Mouse (Mus musculus): Measurements from ENCODE around the gene Rnf180. TPM values are rescaled to one million over a fixed set of nuclear protein-coding genes. Genes with fewer than 3 reads are reported as not detected.

Rnf180 gene
- polyA plus RNA-seq, 1 experiment from 2014 or later = 3.1 TPM

DNA sequence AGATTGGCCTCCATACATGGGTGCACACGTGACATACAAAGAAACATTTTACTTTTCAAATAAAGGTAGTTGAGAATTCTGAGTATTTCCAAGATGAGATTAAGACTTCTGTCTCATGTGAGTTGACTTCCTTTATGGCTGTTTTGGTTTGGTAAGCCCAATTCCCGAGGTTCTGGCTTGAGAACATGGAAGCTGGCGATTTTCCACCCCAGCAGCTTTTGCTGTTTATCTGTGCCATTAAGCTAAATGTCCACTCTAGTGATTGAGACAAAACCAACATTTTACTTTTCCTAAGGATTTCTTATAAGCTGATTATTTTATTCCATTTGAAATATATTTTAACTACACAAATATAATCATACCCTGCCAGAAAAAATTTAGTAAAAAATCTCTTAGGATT, 144.6 kb downstream of the Rnf180 start:
- Histone ChIP-seq H3K36me3 (ENCODE audit: insufficient read depth, low read length) (no peaks in the 10 kb centered on the region), H3K27ac (ENCODE audit: low read length) (no peak overlapping the region), H3K4me3 (ENCODE audit: low read depth, low read length) (no peak overlapping the region), H3K27me3 (replicated peaks; ENCODE audit: insufficient read depth, low read length) (no peaks in the 10 kb centered on the region), H3K4me1 (ENCODE audit: insufficient read depth, low read depth, low read length) (no peaks in the 10 kb centered on the region), H3K9me3 (ENCODE audit: low read length) (no peaks in the 10 kb centered on the region), H3K4me2 (replicated peaks; ENCODE audit: low read depth, low read length) (no peak overlapping the region), H3K9ac (replicated peaks; ENCODE audit: low read depth) (no peak overlapping the region)
- no peak for TF ChIP-seq EP300 (IDR thresholded peaks at IDR 0.05)
- TF ChIP-seq CTCF (IDR thresholded peaks at IDR 0.05) = no peak
- 73% methylated on average over 3 of the region's 3 CpGs for WGBS
- ATAC-seq = no peak
- DNase-seq (ENCODE audit: low spot score) = no peak

DNA sequence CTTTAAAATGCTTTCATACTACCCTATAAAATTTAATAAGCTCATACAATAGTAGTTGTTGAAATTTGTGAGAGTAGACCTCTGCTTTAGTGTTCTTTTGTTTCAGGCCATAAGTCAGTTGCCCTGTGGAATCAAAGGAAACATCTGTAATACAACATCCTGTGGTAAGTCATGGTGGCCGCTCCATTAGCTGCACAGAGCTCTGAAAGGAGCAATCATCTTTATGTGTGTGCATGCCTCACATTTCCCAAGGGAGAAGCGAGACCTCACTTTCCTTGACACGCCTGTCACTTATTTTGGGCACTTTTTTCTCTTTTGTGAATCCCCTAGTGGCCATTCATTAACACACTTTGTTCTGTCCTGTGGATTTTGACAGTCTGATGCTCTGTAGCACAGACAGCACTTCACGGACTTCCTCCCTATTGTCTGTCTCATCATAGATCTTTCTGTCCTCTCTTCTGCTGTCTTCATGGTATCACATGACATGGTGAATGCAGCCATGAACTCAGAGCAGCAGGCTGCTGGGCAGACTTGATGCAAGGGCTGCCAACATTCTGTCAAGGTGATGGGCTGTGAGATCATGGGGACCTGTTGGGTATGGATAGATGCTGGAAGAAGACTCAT, 146.7 kb downstream of the Rnf180 start:
- 47% methylated on average over 4 of the region's 4 CpGs for WGBS
- Histone ChIP-seq H3K4me2 (replicated peaks; ENCODE audit: low read depth, low read length) (no peak overlapping the region), H3K36me3 (ENCODE audit: insufficient read depth, low read length) (no peaks in the 10 kb centered on the region), H3K4me1 (ENCODE audit: insufficient read depth, low read depth, low read length) (no peaks in the 10 kb centered on the region), H3K27ac (ENCODE audit: low read length) (no peak overlapping the region), H3K4me3 (ENCODE audit: low read depth, low read length) (no peak overlapping the region), H3K27me3 (replicated peaks; ENCODE audit: insufficient read depth, low read length) (no peaks in the 10 kb centered on the region), H3K9ac (replicated peaks; ENCODE audit: low read depth) (no peak overlapping the region), H3K9me3 (ENCODE audit: low read length) (no peaks in the 10 kb centered on the region)
- TF ChIP-seq CTCF (IDR thresholded peaks at IDR 0.05) = 0 out of 2 replicates have a peak, but pooled peaks have one; percentile 14
- TF ChIP-seq EP300 (IDR thresholded peaks at IDR 0.05) = no peak
- ATAC-seq = no peak
- no peak for DNase-seq (ENCODE audit: low spot score)

DNA sequence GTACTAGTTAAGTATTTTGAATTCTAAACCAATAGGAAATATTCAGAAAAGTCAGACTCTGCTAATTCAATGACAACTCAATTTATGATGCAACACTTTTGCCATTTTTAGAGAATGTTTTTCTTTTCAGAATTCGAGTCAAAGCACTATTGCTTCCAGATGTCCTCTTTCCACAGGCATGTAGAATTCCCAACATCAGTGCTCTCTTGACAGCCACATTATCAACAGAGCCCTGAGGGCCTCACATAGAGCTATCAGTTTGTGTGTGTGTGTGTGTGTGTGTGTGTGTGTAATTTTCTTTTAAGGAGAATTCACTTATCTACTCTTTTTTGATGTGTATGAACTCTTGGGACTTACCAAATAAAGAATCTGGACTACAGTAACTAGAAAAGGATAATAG, 147.8 kb downstream of the Rnf180 start:
- Histone ChIP-seq H3K36me3 (ENCODE audit: insufficient read depth, low read length) (no peaks in the 10 kb centered on the region), H3K9ac (replicated peaks; ENCODE audit: low read depth) (no peak overlapping the region), H3K27ac (ENCODE audit: low read length) (no peak overlapping the region), H3K4me2 (replicated peaks; ENCODE audit: low read depth, low read length) (no peak overlapping the region), H3K4me1 (ENCODE audit: insufficient read depth, low read depth, low read length) (no peaks in the 10 kb centered on the region), H3K9me3 (ENCODE audit: low read length) (no peaks in the 10 kb centered on the region), H3K4me3 (ENCODE audit: low read depth, low read length) (no peak overlapping the region), H3K27me3 (replicated peaks; ENCODE audit: insufficient read depth, low read length) (no peaks in the 10 kb centered on the region)
- WGBS = 44% methylated on average over 1 of the region's 1 CpGs
- no peak for DNase-seq (ENCODE audit: low spot score)
- no peak for TF ChIP-seq EP300 (IDR thresholded peaks at IDR 0.05)
- no peak for TF ChIP-seq CTCF (IDR thresholded peaks at IDR 0.05)
- ATAC-seq = no peak

DNA sequence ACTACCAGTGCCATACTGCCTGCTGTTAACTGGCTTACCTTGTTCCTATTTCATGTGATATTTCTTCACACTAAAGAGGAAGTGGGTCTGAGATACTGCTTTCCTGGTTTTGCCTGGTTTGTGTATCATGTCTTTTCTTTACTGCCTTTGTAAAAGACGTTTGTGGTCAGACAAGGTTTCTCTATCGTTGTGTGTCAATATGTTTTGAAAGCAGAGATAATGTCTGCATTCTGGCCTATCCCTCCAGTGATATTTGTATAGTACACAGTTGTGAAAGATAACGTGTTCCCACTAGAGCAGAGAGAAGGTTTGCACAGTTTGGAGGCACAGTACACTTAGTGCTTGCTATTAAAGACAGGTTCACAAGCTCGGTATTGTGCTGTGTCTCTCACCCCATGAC, 154.7 kb downstream of the Rnf180 start:
- Histone ChIP-seq H3K36me3 (ENCODE audit: insufficient read depth, low read length) (no peaks in the 10 kb centered on the region), H3K27ac (ENCODE audit: low read length) (no peak overlapping the region), H3K4me2 (replicated peaks; ENCODE audit: low read depth, low read length) (no peak overlapping the region), H3K9me3 (ENCODE audit: low read length) (no peaks in the 10 kb centered on the region), H3K4me1 (ENCODE audit: insufficient read depth, low read depth, low read length) (no peaks in the 10 kb centered on the region), H3K27me3 (replicated peaks; ENCODE audit: insufficient read depth, low read length) (no peaks in the 10 kb centered on the region), H3K4me3 (ENCODE audit: low read depth, low read length) (no peak overlapping the region), H3K9ac (replicated peaks; ENCODE audit: low read depth) (no peak overlapping the region)
- TF ChIP-seq EP300 (IDR thresholded peaks at IDR 0.05) = no peak
- TF ChIP-seq CTCF (IDR thresholded peaks at IDR 0.05) = no peak
- no peak for ATAC-seq
- WGBS = 41% methylated on average over 4 of the region's 4 CpGs
- no peak for DNase-seq (ENCODE audit: low spot score)

DNA sequence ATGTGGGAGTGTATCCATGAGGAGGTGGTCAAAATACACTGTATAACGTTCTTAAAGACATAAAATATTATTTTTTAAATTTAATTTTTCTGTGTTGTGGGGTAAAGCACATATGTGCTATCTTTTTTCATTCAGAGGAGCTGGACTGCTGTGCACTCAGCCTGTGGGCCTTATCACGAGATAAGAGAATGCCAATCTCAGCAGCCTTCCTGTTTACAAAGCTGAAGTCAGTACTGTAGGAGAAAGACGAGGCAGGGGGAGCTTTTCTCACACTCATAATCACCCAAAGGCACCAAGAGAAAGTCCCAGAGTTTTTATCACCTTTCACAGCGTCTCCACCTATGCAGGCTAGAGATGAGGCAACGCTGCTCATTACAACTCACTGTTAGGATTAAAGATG, 160.2 kb downstream of the Rnf180 start:
- Histone ChIP-seq H3K36me3 (ENCODE audit: insufficient read depth, low read length) (no peaks in the 10 kb centered on the region), H3K4me1 (ENCODE audit: insufficient read depth, low read depth, low read length) (no peaks in the 10 kb centered on the region), H3K4me3 (ENCODE audit: low read depth, low read length) (no peak overlapping the region), H3K4me2 (replicated peaks; ENCODE audit: low read depth, low read length) (no peak overlapping the region), H3K27ac (ENCODE audit: low read length) (no peak overlapping the region), H3K9ac (replicated peaks; ENCODE audit: low read depth) (no peak overlapping the region), H3K27me3 (replicated peaks; ENCODE audit: insufficient read depth, low read length) (no peaks in the 10 kb centered on the region), H3K9me3 (ENCODE audit: low read length) (no peaks in the 10 kb centered on the region)
- DNase-seq (ENCODE audit: low spot score) = no peak
- TF ChIP-seq CTCF (IDR thresholded peaks at IDR 0.05) = no peak
- TF ChIP-seq EP300 (IDR thresholded peaks at IDR 0.05) = no peak
- 35% methylated on average over 5 of the region's 5 CpGs for WGBS
- no peak for ATAC-seq

DNA sequence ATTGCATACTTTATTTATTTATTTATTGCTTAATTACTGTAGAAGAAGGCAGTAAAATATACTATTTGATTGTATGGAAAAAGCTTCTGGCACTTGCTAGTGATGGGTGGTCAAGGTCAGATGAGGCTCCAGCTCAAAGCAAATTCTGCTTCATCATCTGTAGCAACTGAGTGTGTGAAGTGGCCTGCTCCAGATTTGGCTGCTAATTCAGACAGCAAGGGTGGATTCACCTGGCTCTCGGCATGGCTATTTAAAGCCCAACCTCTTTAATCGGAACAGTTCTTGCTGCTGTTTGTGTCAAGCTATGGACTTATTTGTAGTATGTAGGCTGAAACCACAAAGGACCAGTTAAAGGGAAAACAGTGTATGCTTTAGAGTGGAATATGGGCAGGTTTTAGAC, 161.8 kb downstream of the Rnf180 start:
- no peaks in the 10 kb centered on the region for H3K36me3 ChIP-seq (ENCODE audit: insufficient read depth, low read length)
- H3K9me3 ChIP-seq (ENCODE audit: low read length) = no peaks in the 10 kb centered on the region
- H3K4me1 ChIP-seq (ENCODE audit: insufficient read depth, low read depth, low read length) = no peaks in the 10 kb centered on the region
- ATAC-seq = no peak
- no peak overlapping the region for H3K9ac ChIP-seq (replicated peaks; ENCODE audit: low read depth)
- H3K27ac ChIP-seq (ENCODE audit: low read length) = no peak overlapping the region
- 79% methylated on average over 2 of the region's 2 CpGs for WGBS
- H3K27me3 ChIP-seq (replicated peaks; ENCODE audit: insufficient read depth, low read length) = no peaks in the 10 kb centered on the region
- DNase-seq (ENCODE audit: low spot score) = no peak
- TF ChIP-seq EP300 (IDR thresholded peaks at IDR 0.05) (no peak), CTCF (IDR thresholded peaks at IDR 0.05) (no peak)
- H3K4me2 ChIP-seq (replicated peaks; ENCODE audit: low read depth, low read length) = no peak overlapping the region
- H3K4me3 ChIP-seq (ENCODE audit: low read depth, low read length) = no peak overlapping the region

DNA sequence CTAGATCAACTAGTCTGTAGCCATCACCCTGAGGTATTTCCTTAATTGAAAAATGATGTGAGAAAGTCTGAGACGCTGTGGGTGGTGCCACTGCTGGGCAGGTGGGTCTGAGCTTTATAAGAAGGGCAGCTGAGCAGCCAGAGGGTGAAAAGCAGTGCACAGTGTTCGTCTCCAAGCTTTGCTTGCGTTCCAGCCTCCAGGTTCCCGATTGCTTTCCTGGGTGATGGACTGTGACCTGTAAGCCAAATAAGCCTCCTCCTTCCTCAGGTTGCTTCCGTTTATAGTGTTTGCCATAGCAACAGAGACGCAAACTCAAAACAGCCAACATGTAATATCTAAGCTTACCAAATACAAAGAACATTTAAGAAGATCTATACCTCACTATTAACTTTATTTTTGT, 162.2 kb downstream of the Rnf180 start:
- H3K4me2 ChIP-seq (replicated peaks; ENCODE audit: low read depth, low read length) = no peak overlapping the region
- 80% methylated on average over 6 of the region's 6 CpGs for WGBS
- no peak overlapping the region for H3K4me3 ChIP-seq (ENCODE audit: low read depth, low read length)
- ATAC-seq (no peak), DNase-seq (ENCODE audit: low spot score) (no peak)
- H3K36me3 ChIP-seq (ENCODE audit: insufficient read depth, low read length) = no peaks in the 10 kb centered on the region
- H3K9ac ChIP-seq (replicated peaks; ENCODE audit: low read depth) = no peak overlapping the region
- no peaks in the 10 kb centered on the region for H3K27me3 ChIP-seq (replicated peaks; ENCODE audit: insufficient read depth, low read length)
- TF ChIP-seq EP300 (IDR thresholded peaks at IDR 0.05) (no peak), CTCF (IDR thresholded peaks at IDR 0.05) (no peak)
- H3K4me1 ChIP-seq (ENCODE audit: insufficient read depth, low read depth, low read length) = no peaks in the 10 kb centered on the region
- H3K9me3 ChIP-seq (ENCODE audit: low read length) = no peaks in the 10 kb centered on the region
- H3K27ac ChIP-seq (ENCODE audit: low read length) = no peak overlapping the region

Data from lung, postnatal 0 days (tissue).